Comparison of ENCODE assay signal across 8 mouse cellular contexts in genomic region chr5:133010624-133011575, GRCm38 (mm10).
A peak's percentile ranks its signal among the peaks of the same experiment; 100 is the strongest.
DNase-seq lines count a peak whose midpoint lies in the region; ATAC-seq lines count a peak whose summit lies in the region.

No protein-coding gene starts in this region.

- peak; percentile 79 for DNase-seq in forebrain, embryonic 14.5 days (ENCODE audit: low spot score)
- no peak for DNase-seq in forebrain, embryonic 11.5 days (ENCODE audit: low spot score)
- peak; percentile 40 for DNase-seq in urinary bladder, postnatal 14 days (ENCODE audit: low spot score)
- no peak for DNase-seq in urinary bladder, adult 2 months (ENCODE audit: low spot score)
- DNase-seq in layer of hippocampus, adult 11-12 months (ENCODE audit: low spot score), result peak; percentile 77
- peak; percentile 30 to 51 for DNase-seq in right cerebral cortex, adult 2 months (ENCODE audit: low spot score in 2 of 2)
- no peak for DNase-seq in spleen, postnatal 4 days (ENCODE audit: low spot score in 2 of 2)
- DNase-seq in kidney, adult 9 months, result no peak

- no peaks in the 10 kb centered on the region for H3K9me3 ChIP-seq in forebrain, embryonic 14.5 days (replicated peaks; ENCODE audit: control insufficient read depth, low read length)
- H3K9me3 ChIP-seq in forebrain, embryonic 11.5 days (ENCODE audit: control insufficient read depth, low read length), result no peaks in the 10 kb centered on the region

- no peaks in the 10 kb centered on the region for H3K4me1 ChIP-seq in forebrain, embryonic 14.5 days (ENCODE audit: control insufficient read depth, insufficient read depth, low read length)
- H3K4me1 ChIP-seq in forebrain, embryonic 11.5 days (replicated peaks; ENCODE audit: control insufficient read depth, insufficient read depth, low read length), result no peaks in the 10 kb centered on the region

- peak; percentile 52; the same call in 1 of the 2 replicates for ATAC-seq in forebrain, embryonic 14.5 days
- no peak for ATAC-seq in forebrain, embryonic 11.5 days (replicated peaks; ENCODE audit: low FRiP score)

- H3K27ac ChIP-seq in forebrain, embryonic 14.5 days (ENCODE audit: low read depth, low read length), result no peak overlapping the region
- no peak overlapping the region for H3K27ac ChIP-seq in forebrain, embryonic 11.5 days (ENCODE audit: low read depth, low read length)

- H3K4me3 ChIP-seq in forebrain, embryonic 14.5 days (ENCODE audit: low read depth, low read length), result no peak overlapping the region
- H3K4me3 ChIP-seq in forebrain, embryonic 11.5 days (ENCODE audit: low read depth, low read length), result no peak overlapping the region

- no peaks in the 10 kb centered on the region for H3K36me3 ChIP-seq in forebrain, embryonic 14.5 days (ENCODE audit: control insufficient read depth, insufficient read depth, low read length)
- no peaks in the 10 kb centered on the region for H3K36me3 ChIP-seq in forebrain, embryonic 11.5 days (ENCODE audit: control insufficient read depth, insufficient read depth, low read length)

- H3K9ac ChIP-seq in forebrain, embryonic 14.5 days (ENCODE audit: low read length), result no peak overlapping the region
- no peak overlapping the region for H3K9ac ChIP-seq in forebrain, embryonic 11.5 days (ENCODE audit: low read length)

- H3K27me3 ChIP-seq in forebrain, embryonic 14.5 days (replicated peaks; ENCODE audit: control insufficient read depth, insufficient read depth, low read length), result no peaks in the 10 kb centered on the region
- no peaks in the 10 kb centered on the region for H3K27me3 ChIP-seq in forebrain, embryonic 11.5 days (ENCODE audit: control insufficient read depth, insufficient read depth, low read length)

- 54% methylated on average over 14 of the region's 14 CpGs for WGBS in forebrain, embryonic 14.5 days
- 78% methylated on average over 14 of the region's 14 CpGs for WGBS in forebrain, embryonic 11.5 days

- H3K4me2 ChIP-seq in forebrain, embryonic 14.5 days (ENCODE audit: low read length), result no peak overlapping the region
- no peak overlapping the region for H3K4me2 ChIP-seq in forebrain, embryonic 11.5 days (ENCODE audit: low read depth, low read length, severe bottlenecking)

Comparison
In these comparisons a context has a peak if more than half of its experiments do, and no peak if none do; other contexts are left out.
1. DNase-seq: peak in forebrain, embryonic 14.5 days (single experiment), urinary bladder, postnatal 14 days (single experiment), layer of hippocampus, adult 11-12 months (single experiment) and right cerebral cortex, adult 2 months (2 of 2); none in forebrain, embryonic 11.5 days (single experiment), urinary bladder, adult 2 months (single experiment), spleen, postnatal 4 days (0 of 2) and kidney, adult 9 months (single experiment).